Mouse (Mus musculus) thymus, adult 2 months (tissue): Measurements from ENCODE around the gene Otp.

ENCODE experiments used
- CTCF ChIP-seq: fragments of 200-500 bp; IDR thresholded peaks from 2 replicates; pipeline ENCODE4 v1.5.1; 2012; ENCODE audit warnings: mild to moderate bottlenecking, control low read depth, low read length, moderate library complexity, borderline replicate concordance; ENCODE audit not compliant: control insufficient read depth, poor library complexity, insufficient read depth; ENCODE audit errors: extremely low read depth
- POLR2A ChIP-seq: fragments of 200-500 bp; IDR thresholded peaks from 2 replicates; pipeline ENCODE4 v1.6.1; 2012; ENCODE audit warnings: mild to moderate bottlenecking, low read length, control low read depth, moderate library complexity; ENCODE audit not compliant: control insufficient read depth, poor library complexity, insufficient read depth; ENCODE audit errors: extremely low read depth

DNA sequence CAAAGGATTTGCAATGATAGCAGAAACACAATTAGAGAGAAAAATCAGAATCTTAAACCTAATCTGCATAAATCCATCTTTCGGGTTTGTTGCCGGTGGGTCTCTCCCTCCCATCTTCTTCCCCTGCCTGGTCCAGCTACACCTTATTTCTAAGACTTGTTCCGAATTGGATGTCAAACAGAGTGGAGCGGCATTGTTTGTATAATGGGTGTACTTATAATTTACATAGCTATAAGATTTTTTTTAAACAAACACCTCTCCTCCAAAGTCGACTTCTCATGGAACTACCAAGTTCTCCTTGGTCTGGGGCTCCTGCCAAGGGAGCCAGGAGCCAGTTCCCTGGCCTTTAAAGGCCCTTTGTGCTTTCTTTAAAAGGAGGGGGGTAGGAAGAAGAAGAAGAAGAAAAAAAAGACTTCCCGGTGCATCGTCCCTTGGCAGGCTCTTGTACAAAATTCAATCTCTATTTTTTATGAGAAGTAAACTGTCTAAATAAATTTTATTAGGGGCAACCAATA is 3.5 kb upstream of the Otp start:
- TF ChIP-seq CTCF = no peak
- TF ChIP-seq POLR2A = no peak
